Mouse (Mus musculus) cerebellum, adult 11 months (tissue): ENCODE results near the gene Dnal4.
A peak's percentile ranks its signal among the peaks of the same experiment; 100 is the strongest.
"Not testable (repeated sequence)": the region's sequence is repeated elsewhere in the genome, so short reads cannot be mapped to it uniquely, and the experiment has no call there.

Experiments
- DNase-seq: peaks from one replicate; pipeline ENCODE4 v3.0.0; 2022

Gene Dnal4

DNA sequence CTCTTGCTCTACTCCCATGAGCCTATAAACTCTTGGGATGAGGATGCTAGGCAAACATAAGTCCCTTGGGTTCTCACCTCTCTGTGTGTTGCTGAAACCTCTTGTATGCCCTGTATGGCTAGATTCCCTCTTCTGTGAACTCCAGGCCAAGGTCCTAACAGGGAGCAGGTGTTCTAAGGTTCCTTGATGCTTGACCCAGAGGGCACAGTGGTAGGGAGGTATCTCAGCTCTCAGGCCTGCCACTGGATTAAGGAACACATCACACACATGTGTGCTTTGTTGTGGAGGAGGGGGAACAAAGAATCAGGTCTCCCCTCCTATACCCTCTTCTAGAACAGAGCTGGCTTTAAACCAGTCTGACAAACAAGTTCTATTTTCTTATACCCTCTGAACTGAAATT, at the start of gene Dnal4:
Gene Dnal4, minus strand, starts transcription at position 101 of the 400 bp plus-strand sequence.
- DNase-seq = no peak

DNA sequence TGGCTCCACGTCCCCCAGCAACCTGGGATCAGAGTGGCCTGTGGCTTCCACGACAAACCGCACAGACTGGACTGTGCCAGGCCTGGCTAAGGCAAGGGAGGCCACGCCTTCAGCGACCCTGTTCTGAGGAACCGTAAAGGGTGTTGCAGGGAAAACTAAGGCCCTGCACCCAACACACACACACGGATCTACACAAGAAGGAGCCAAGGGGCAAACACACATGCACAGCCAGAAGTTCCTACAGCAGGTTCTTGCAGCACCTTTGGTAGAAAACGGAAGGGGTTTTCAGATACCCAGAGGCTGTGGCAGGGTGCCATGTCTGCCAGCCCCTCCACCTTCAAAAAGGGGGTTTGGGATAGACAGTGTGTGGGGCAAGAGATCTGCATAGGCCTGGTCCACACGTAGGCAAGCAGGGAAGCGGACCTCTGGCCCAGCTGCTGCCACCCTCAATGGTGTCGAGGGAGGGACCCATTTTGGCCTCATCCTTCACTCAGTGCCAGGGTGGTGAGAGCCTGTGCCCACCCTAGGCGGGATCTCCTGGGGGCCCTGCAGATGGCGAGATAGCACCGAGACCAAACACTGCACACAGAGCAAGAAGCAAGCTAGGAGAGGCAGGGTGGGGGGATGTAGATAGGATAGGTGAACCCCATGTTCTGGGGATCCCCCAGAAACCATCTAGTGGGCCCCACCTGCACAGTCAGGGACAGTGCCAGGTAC, 49.6 kb upstream of the Dnal4 start:
- DNase-seq = no peak

DNA sequence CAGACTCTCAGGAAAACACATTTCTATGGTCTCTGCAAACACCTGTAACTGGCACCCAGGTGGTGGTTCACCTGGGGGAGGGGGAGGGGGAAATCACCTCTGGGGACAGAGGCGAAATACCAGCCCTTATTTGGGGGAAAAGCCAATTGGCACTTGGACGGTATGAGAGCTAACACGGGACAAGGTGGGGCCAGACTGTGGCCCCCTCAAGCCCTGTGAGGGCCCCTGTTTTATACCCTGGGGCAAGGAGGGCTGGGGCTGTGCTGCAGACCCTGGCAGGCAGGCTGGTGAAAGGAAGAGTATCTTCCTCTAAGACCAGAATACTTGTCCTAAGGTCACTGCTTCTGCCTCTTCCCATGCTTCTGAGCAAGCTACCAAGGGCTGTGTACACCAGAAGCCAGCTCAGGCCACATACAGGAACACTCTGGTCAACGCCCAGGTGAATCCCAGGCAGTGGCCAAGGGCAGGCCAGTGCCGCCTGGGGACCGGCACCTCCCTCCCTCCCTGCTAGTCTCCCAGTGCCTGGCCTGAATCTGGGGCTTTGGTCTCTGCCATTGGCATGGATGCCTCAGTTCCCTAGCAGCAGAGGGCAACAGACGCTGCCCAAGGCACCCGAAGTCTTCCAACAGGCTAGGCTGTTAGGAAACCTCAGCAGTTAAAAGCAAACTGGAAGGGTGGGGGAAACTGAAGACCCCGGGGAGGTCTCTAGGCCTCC, 48.7 kb upstream of the Dnal4 start:
- peak; percentile 32 for DNase-seq

DNA sequence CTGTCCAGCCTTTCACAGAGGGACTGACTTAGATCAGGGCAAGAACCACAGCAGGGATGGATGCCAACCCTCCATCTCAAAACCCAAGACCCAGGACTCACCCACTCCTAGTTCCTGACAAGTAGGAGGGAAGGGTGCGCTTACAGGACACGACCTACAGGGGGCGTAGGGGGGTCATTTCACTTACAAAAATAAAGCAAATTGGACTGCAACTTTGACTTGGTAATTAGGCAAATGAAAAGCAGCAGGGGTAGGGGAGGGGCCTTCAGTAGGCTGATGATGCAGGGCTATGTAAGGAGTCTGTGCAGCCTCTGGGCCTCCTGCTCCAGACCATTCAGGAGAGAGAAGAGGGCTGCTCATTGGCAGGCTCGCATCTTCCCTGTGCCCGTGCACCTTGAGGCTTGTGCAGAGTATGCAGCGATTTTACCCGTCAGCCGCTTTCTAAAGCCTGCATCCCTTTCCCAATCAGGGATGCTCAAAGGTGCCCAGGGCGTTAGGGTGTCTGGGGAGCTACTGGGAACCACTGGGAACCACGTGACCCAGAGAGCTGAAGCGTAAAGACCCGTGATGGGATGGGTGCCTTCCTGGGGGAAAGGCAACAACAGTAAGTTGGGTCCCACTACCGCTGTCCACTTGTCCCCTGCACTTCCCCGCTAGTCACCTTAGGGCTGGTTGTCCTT, 47.6 kb upstream of the Dnal4 start:
- DNase-seq = peak; percentile 35

DNA sequence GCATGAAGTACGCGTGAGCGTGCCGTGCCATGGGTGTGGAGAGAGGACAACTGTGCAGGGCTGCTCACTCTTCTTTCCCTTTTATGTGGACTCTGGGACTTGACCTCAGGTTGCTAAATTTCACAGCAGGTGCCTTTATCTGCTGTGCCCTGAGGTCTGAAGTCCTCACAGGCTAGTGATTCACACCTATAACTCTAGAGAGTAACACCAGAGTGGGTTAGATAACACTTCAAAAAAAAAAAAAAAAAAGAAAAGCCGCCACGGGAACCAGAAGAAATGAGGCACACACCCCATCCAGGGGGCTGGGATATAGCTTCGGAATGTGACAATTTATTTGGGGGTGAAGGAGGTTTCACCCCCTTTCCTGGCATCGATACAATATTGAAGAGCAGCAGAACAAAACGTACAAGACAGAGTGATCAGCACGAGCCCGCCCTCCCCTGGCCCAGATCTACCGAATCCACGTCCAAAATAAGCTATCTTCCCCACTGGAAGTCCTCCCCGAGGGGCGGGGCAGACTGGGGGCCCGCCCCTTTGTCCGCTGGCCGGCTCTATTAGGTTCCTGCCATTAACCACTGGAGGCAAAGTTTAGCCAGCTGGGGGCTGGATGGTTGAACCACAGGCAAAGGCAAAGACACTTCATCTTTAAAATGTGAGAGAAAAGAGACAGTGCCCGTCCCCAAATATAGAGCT, 46.1 kb upstream of the Dnal4 start:
- peak; percentile 32 for DNase-seq

DNA sequence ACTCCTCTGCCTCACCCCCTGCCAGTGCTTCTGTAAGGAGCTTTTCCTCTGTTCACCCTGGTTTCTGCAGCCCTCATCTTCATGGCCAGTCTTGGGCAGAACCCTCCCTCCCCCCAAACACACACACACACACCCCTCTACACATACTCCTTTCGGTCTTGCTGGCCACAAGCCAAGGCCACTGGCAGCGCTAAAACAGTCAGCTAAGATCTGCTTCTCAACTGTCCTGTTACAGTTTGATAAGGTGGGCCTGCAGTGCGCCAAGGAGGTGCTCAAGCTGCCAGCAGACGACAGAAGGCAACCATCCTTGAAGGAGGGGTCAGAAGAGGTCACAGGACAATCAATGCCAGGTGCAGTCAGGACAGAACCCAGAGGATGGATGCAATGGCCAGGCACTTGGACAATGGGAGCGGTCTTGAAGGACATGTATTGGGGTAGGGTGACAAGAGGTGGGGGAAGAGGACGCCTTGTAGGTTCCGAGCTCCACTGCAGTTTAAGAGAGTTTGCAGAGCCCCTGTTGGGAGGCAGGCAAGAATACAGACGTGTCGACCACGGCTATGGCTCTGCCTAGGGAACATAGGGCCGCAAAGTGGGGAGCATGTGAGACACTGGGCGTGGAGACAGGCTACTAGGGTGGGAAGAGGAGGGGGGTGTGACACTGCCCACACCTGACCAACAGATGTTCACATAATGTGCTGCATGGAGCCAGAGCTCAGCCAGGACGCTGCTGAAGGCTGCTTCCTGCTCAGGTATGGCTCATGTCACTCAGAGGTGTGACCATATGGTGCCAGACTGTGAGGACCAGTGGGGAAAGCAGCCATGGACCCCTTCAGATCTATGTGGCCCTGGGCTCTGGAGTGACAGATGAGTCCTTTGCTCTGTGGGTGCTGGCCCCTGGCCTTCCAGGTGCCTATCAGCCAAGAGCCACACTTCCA, 44.9 kb upstream of the Dnal4 start:
- peak; percentile 31 for DNase-seq

DNA sequence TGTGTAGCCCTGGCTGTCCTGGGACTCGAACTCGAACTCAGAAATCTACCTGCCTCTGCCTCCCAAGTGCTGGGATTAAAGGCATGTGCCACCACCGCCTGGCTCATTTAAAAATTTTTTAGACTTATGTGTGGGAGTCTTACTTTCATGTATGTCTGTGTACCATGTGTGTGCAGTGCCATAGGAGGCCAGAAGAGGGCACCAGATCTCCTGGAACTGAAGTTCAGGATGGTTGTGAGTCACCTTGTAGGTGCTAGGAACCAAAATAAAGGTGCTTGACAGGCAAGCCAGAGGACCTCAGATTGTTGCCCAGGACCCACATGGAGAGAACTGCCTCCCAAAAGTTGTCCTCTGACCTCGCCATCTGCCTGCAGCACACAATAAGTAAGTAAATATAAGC, 40.7 kb upstream of the Dnal4 start:
- DNase-seq = no peak

DNA sequence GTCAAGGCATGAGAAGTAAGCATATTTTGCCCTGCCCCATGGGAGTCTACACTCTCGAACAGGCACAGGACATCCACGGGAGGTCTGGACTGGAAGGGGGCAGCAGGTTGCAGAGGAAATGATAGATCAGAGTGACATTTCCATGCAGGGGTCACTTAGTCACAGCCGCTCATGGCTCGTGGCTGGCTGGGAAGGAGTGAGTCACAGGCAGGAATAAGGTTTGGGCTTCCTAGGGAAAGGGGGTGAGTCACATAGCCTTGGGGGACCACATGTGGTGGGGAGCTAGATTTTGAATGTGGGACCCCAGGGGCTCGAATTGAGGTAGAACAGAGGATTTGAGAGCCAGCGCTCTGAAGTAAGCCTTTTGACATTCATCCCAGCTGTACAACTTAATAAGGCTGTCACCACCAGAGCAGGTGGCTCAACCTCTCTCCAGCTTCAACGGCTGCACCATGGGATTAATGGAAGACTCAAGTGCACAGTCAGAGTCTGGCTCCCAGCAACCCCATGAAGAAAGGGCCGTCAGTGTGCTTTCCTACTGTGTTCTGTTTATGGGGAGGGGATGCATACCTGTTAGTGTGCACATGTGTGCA, 36.1 kb upstream of the Dnal4 start:
- DNase-seq = no peak

DNA sequence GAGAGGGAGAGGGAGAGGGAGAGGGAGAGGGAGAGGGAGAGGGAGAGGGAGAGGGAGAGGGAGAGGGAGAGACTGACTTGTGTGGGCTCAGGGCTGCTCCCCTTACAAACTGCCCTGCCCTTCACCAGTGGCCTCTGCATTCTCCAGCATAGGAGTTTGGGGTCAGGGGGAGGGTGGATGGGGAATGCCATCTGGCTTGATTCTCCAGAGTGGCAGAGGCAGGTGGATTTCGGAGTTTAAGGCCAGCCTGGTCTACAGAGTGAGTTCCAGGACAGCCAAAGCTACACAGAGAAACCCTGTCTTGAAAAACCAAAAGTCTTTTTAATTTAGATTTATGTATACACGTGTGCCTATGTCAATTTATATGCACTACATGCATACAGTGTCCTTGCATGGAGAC, 35.2 kb upstream of the Dnal4 start:
- not testable (repeated sequence) for DNase-seq

DNA sequence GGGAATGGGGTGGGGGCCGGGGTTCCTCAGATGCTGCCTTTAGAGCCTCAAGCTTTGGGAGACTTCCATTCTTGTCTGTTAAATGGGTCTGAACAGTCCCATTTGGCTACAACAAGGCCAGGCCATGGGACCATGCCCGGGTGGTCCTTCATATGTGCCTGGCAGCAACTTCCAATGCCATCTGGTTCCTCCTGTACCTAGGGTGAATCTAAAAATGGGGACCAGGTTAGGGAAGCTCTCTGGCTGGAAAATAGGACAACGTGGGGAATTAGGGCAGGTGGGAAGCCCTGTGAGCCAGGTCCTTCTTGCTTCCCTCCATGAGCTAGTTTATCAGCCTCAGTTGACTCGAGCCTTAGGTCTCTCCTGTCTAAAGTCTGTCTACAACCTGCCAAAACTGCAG, 33.3 kb upstream of the Dnal4 start:
- peak; percentile 37 for DNase-seq

DNA sequence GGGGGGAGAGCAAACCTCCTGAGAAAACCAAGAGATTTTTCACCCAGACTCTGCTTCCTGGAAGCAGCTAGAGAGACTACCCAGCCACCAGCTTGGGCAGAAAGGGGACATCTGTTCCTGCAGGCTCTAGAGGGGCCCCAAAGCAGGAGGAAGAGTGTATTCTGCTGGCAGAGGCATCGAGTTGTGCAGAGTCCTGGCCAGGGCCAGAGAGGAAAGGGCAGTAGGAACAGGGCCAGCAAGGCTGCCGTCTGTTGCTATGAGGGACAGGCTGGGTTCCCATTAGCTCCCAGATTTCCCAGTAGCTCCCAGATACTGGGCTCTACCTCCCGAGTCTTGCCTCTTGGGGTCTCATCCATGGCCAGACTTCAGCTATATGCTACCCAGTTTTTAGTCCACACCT, 32.4 kb upstream of the Dnal4 start:
- peak; percentile 85 for DNase-seq

DNA sequence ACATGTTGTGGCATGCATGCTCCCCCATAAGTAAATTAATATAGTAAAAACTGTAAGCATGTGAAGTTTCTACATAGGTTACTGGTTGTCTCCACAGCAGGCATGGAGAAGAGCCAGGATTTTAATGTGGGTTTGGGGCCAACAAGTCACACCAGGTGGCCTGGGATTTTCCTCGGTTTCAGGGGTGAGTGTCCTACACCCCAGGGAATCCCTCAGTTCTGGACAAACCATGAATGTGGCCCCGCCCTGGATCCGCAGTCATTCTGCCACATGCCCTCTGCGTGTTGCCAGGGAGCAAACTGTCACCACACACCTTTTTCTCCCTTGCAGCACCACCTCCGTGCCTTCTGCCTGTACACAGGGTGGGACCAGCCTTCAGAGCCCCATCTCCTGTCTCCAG, 31.0 kb upstream of the Dnal4 start:
- DNase-seq = no peak

DNA sequence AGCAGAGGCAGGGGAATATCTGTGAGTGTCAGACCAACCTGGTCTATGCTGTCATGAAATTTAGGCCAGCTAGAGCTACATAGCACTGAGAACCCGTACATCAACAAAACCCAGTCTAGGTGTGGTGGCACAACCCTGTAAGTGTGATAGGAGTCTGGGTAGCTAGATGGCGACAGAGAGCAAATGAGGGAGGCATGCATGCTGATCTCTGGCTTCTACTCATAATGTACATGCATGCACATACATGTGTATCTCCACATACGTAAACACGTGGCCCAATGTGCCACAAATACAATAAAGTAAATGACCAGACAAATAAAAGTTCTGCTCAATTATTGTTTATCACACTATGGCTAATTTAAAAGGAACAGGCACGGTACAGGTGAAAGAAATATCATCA, 30.5 kb upstream of the Dnal4 start:
- no peak for DNase-seq

DNA sequence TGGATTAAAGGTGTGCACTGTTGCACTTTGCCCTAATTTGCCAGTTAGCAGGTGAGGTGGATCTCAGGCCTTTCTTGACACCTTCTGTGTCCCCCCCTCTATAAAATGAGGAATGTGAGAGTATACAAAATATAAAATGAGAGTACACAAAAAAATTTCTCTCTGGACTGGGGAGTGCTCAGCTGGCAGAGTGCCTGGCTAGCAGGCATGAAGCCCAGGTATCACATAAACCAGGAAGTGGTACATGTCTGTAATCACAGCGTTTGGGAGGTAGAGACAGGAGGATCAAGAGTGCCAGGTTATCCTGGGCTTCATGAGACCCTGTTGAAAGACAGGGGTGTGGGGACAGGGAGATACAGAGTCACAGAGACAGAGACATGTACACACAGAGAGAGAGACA, 29.4 kb upstream of the Dnal4 start:
- DNase-seq = no peak

DNA sequence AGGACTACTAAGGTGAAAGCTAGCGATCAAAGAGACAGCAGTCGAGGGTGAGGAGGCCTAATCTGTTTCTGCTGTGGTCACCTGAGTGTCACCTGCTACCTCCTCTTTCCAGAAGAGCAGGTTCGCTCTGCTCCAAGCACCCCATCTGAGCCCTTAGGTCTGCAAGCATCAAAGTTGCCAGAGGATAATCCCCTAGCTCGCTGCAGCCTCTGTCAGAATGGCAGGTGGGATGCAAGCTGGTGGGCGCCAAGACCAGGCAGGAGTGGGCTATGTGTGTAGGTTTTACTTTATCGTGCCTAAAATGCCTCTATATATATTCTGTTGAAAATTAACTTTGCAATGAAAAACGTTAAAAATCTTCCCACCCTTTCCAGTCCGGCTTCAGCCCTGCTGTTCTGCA, 27.6 kb upstream of the Dnal4 start:
- no peak for DNase-seq

DNA sequence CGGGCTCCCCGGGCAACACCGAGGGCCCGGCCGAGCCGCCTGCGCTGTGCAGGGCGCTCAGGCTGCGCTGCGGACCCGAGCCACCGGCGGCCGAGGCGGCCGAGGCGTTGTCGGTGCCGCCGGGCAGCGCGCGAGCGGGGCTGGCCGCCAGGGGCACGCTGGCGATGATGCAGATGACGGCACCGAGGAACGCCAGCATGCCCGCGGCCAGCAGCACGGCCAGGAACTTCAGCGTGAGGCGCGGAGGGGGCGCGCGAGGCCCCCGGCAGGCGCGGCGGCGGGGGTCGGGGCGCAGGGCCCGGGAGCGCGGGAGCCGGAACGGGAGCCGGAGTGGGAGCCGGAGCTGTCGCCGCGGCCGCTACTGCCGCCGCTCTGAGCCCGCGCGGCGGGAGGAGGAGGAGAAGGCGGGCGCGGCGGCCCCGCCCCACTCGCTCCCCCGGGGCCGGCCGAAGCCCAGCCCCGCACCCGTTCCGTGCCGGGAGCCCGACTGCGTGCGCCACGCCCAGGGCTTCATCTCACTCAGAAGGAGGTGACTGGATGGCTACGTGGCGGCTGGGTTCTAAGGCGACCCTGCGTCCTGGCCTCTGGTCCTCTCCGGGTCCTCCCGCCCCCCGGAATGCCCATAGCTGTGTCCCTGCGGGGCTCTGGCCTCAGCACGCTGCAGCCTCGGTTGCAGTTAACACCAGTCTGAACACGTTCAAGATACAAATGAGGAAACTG, 26.9 kb upstream of the Dnal4 start, which contains the start of gene Nptxr:
Gene Nptxr, minus strand, starts transcription at position 415 of the 720 bp plus-strand sequence.
- DNase-seq = peak; percentile 74

DNA sequence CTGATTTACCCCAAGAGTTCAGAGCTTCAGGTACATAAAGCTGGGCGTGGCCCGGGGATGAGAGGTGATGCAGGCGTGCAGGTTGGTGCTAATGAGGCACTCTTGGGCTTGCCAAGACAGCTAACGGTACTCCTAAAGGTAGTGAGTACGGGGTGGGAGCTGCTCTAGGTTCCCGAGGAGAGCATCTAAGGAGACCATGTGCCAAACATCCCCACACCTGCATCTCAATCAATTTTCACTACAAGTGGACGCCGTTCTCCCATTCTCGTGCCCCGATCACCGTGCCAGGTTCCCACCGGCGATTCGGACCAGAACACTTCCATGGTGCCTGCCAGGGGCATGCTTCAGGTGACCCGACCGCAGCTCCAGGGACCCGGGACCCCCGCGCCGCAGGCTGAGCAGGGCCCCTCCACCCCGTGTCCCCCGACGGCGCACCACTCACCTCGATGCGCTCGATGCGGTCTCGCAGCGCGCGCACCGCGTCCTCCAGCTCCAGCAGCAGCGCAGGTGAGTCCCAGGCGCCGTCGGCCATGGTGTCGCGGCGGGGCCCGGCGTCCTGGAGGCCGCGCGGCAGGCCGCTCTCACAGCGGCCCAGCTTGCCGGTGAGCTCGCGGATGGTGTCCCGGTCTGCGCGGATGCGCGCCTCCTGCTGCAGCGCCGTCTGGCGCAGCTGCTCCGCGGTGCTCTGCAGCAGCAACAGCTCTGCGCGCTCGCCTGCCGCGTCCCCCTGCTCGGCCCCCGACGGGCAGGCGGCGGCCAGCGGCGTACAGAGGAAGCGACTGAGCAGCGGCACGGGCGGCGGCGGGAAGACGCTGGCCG, 26.1 kb upstream of the Dnal4 start:
- no peak for DNase-seq

DNA sequence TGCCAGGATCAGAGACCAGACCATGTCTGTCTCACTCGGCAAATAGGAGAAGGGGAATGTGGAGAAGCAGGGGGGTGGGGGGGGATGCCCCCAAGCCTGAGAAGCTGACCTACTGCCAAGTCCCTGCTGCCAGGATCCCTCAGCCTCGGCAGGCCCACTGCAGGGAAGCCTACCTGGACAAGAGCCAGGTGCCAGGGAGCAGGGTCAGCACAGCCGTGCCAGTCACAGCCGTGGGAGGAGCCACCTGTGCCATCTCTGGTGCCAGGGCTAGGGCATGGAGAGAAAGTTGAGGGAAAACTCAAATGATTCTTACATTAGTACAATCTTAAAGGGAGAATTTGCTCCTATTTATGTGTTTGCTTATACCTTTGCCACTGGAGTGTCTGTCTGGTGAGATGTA, 24.7 kb upstream of the Dnal4 start:
- DNase-seq = peak; percentile 71

DNA sequence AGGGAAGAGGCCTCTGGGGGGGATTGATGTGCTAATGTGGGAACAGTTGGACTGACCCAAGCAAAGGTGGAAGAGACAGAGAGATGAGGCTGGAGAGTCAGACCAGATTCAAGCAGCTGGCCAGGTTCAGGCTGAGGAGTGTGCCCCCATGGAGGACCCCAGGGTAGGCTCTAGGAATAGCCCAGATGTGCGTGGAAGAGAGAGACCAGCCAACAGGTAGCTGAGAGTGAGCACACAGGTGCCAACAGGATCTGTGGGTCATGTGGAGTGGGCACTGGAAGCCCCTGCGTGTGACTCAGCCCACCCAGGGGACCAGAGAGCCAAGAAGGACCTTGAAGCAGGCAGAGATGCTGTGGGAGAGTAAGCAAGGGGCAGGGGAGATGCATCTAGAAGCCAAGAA, 24.0 kb upstream of the Dnal4 start:
- DNase-seq = no peak

DNA sequence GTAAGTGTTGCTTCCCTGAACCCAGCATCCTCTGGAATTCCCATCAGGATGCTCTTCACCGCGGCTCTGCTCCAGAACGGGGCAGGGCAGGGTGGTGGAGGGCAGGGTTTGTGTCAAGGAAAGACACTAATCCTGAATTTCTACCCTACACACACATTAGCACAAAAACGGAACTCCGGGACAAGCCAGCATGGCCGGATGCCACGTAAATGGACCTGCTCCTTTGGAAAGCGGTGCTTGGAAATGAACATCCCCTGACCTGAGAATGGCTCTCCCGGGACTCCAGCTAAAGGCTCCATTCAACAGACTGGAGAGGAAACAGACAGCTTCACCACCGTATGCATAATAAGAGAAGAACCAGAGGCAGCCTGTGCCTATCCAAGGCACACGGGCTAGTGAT, 23.1 kb upstream of the Dnal4 start:
- DNase-seq = peak; percentile 38
